Mouse (Mus musculus): ENCODE data around the gene Apbb1ip. TPM values are rescaled to one million over a fixed set of nuclear protein-coding genes. Genes with fewer than 3 reads are reported as not detected.
A peak's percentile ranks its signal among the peaks of the same experiment; 100 is the strongest.
"Not testable (repeated sequence)": the region's sequence is repeated elsewhere in the genome, so short reads cannot be mapped to it uniquely, and the experiment has no call there.

Apbb1ip gene
- total RNA-seq, 2 experiments from 2014 or later = 2.3 to 2.7 TPM

DNA sequence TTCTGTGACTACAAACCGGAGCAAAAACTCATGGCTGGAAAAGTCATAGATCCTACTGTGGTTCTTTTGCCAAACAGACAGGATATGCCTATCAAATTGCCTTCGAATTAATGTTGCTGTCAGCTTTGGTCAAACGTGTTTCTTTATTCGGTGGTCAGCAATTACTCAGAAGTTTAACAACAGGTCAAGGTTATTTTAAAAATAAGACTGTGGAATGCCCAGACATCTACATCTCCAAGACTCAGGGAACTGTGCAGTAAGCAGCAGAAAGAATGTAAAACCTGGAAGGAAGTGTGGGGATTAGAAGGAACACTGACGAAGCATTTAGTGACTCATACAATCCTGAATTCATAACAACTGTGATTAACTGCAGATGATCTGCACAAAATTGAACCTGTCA lies 40.0 kb downstream of the Apbb1ip start:
- intact Hi-C loops (cut with DNase I) = no loop called here
- DNase-seq = no peak

DNA sequence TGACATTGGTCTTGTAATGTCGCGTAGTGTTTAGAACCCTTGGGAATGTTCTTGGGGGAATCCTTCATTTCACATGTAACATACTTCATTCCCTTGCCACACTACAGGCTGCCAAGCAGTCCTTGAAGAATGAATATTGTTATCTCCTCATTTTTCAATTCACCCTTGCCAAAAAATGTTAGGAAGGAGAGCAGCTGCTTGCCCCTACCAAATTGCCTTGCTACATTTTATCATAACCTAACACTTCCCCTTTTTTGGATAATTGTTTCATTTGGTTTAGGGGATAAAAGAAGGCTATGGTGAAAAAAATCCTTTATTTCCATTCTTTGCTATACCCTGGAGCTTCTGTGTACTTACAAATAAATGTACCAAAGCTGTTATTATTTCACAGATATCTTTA lies 41.8 kb downstream of the Apbb1ip start:
- intact Hi-C loops (cut with DNase I) = no loop called here
- DNase-seq = no peak

DNA sequence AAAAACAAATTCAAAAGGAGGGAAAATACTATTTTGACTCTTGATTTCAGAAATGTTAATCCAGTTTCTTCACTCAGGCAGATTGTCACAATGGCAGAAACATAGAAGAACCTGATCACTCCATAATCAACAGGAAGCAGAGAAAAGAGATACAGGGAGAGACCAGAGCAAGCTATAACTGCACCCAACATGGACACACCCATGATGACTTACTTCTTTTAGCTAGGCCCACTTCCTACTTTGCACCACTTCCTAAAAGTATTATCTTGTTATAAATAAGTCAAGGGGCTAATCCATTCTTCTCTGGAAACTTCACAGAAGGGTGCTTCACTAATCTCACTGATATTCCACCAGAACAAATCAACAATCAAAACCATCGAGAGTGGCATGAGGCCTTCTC lies 42.3 kb downstream of the Apbb1ip start:
- intact Hi-C loops (cut with DNase I) = no loop called here

DNA sequence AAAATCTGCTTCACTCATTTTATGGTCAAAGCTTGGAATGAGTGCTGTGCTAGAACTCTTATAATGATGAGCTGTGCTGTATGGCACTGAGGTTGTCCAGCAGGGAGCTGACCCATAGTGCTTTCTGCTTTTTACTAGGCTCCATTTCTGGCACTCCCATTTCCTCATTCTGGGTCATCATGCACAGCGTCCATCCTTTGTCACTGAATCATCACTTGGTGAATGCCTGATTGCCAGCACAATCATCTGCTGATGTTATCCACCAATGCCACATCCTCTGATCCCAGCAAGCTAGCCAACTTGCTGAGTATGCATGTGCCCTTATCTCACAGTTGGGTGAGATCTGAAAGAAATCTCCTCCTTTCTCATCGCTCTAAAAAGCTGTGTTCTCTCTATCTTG lies 48.4 kb downstream of the Apbb1ip start:
- DNase-seq = no peak
- intact Hi-C loops (cut with DNase I) = no loop called here

More for the DNA sequence above, 42.3 kb downstream of the Apbb1ip start:
- DNase-seq = no peak

DNA sequence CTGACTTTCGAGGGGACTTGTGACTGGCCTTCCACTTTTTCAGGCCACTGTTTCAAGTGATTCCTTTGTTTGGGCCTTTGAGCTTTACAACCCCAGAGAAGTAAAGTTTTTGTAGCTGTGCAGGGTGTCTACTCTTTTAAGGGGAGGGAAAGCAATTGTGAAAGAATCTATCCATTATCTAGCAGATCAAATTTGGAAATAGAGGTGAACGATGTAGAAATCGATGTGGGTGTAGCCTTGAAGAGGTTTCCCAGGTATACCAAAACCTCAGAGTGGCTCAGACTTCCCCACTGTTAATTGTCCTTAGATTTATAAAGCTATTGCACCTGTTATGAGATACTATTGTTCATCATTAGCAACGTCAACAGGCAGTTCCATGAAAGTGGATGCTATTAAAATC lies 71.6 kb downstream of the Apbb1ip start:
- intact Hi-C loops (cut with DNase I) = no loop called here
- no peak for DNase-seq

DNA sequence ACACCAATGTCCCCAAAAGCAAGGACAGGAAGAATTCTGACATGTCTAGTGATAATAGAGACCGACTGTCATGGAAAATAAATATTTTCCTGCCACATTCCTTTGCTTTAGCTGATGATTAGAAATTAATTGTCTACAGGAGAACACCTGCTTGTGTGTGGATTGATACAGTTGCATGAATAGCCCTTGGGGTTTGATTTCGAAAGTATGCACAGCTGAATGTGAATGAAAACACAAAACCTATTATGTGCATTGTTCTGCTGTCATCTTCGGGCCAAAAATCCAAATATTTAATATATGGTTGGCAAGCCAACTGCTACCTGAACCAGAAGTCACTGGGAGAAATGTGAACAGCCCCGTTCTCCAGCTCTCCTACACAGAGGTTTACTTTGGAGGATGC lies 78.0 kb downstream of the Apbb1ip start:
- intact Hi-C loops (cut with DNase I) = no loop called here
- no peak for DNase-seq

DNA sequence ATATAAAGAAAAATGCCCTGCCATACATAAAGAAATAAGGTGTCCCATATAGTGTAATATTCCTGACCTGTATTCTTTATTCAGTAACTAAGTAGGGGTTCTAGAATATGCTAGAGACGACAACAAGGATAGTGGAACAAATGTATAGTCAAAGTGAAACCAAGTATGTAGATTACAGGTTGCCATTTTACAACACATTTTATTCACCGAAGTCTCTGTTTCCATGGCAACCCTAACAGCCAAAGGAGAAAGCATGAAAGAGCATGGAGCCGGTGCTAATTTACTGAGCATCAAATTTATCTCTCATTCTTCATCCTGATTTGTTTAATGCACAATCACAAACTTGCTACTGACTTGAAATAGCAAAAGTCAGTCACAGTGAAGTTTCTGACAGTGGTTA lies 83.6 kb downstream of the Apbb1ip start:
- no peak for DNase-seq
- intact Hi-C loops (cut with DNase I) = no loop called here

DNA sequence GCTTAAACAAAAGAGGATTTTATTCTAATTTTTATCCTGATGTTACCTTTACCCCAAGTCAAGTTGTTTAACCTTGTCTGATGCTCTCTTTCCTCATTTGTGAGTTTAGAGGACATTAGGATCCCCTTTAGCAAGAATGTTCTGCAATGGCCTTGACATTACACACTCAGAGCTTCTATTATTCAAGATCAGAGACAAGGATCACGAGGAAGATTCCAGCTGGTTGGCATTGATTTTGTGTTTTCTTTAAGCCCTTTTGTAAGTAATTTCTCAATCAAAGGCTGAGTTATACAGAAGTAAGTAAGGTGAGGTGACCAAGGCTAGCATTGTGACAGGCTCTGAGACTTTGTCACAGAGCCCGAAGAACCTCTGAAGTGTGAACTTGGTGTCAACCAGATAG lies 88.3 kb downstream of the Apbb1ip start:
- DNase-seq = no peak
- intact Hi-C loops (cut with DNase I) = no loop called here

DNA sequence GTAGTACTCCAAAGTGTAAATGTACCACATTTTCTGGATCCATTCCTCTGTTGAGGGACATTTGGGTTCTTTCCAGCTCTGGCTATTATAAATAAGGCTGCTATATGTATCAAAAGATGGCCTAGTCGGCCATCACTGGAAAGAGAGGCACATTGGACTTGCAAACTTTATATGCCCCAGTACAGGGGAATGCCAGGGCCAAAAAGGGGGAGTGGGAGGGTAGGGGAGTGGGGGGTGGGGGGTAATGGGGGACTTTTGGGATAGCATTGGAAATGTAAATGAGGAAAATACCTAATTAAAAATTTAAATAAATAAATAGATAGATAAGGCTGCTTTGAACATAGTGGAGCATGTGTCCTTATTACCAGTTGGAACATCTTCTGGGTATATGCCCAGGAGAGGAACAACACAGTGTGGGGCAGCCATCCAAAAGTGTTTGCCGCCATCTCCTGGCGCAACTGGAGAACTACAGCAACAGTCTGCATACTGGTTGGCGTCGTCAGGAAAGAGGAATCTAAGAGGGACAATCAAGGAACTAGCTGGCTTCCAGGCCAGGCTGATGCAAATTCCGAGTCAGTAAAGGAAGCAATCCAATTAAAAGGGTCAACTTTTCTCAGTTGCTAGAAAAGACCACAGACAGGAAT lies 90.6 kb downstream of the Apbb1ip start:
- peak; percentile 51 to 65 for DNase-seq
- intact Hi-C loops (cut with DNase I) = loop anchor here (5.0 kb wide), 1 partner anchor 107 kb away; no protein-coding TSS in a partner anchor

DNA sequence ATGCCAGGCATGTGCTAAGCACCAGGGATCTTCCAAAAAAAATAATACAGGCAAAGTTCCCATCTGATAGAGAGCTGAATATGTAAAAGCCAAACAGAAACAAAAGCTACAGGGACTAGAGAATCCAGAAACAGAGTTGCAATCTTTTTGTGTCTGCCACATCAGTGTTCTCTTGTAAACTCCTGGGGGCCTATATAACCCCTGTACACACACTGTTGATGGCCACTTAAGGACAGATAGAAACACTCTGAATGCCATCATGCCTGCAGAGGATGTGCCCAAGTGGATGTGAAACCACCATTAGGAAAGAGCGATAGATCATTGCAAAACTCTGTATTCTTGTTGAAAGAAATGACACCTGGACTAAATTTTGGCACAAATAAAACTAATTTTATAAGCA lies 91.9 kb downstream of the Apbb1ip start:
- no peak for DNase-seq
- intact Hi-C loops (cut with DNase I) = loop anchor here (5.0 kb wide), 1 partner anchor 109 kb away; no protein-coding TSS in a partner anchor

DNA sequence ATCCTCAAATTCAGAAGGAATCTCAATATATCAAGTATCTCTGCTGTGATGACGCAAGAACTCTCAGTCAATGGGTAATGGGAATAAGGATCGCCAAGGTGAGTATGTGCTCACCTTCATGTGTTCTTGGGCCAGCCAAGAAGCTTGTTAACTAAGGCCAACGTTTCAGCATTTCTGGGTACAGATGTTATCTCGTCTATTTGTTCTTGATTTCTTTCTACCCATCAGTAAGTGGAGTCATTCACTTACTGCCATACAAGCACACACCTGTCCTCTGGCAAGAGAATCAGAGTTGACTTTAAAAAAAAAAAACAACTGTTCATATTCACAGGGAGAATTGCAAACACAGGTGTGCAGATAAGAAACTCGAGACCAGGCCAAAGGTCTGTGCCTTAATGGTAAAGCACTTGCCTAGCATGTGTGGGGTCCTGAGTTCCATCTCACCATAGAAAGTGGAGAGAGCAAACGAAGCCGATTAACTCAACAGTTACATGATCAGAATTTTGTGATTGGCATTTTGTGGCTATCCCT lies 93.1 kb downstream of the Apbb1ip start:
- DNase-seq = no peak
- intact Hi-C loops (cut with DNase I) = loop anchor here (5.0 kb wide), 1 partner anchor 110 kb away; no protein-coding TSS in a partner anchor

DNA sequence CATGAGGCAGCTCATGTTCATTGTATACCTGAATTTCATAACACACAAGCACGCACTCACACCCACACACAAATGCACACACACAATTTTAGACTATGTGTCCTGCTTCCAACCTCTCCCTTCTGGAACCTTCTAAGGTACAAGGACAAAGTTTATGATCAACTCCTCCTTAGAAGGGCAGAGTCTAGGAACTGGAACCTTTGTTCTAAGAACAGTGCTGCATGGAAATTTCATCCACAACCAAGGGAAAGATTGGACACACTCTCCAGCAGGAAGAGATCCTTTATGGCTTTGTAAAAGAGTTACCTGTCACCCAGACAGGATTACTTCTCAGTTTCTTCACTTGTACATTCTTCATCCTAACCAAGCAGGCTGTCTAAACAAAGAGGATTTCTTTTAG lies 99.3 kb downstream of the Apbb1ip start:
- intact Hi-C loops (cut with DNase I) = no loop called here
- no peak for DNase-seq

DNA sequence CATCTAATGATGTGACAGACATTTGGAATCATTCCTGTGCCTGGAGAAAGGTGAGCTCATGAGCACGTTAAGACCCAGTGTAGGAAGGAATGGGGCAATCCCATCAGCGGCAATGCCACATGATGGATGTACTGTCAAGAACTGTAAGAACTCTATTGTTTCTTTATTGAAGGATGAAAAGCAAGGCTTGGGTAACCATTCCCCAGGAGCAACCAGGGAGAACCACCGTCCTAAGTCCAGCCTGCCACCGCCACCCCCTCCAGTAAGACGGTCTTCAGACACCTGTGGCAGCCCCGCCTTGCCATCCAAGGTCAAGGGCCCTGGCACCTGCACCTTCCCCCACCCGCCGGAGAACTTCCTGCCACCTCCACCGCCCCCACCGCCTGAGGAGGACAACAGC lies 100.7 kb downstream of the Apbb1ip start:
- DNase-seq = no peak
- intact Hi-C loops (cut with DNase I) = no loop called here

DNA sequence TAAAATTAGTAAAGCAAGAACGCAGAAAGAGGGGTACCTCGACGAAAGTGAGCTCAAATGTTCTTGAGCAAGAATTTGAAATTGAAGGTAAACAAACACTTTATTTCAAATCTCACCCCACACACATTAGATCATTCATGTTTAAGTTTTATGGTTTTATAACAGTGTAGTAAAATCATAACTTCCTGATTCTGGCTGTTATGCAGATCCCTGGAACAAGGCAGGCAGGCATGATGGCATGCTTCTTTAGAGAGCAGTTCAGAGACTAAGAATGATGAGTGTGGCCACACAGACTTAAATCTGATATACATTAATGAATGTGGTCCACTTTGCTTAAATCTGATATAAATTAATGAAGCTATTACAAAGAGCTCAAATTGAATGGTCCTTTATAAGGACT lies 102.7 kb downstream of the Apbb1ip start:
- intact Hi-C loops (cut with DNase I) = no loop called here
- DNase-seq = no peak

DNA sequence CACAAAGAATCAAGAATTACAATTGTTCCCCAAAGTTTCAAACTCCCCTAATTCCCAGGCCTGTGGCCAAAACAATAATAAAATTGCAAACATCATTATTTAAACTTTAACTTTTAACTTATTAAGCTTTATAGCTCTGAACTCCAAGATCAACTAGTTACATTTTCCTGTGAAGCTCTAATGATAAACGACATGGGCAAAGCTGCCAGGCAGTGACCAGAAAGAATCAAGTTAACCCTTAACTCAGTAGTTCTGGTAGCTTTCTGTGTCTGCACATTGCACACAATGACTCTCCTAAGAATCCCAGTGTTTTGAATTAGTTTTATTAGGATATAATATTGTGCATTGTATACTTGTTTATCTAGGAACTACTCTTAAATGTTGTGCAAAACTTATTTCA lies 104.9 kb downstream of the Apbb1ip start:
- intact Hi-C loops (cut with DNase I) = no loop called here
- DNase-seq = no peak

DNA sequence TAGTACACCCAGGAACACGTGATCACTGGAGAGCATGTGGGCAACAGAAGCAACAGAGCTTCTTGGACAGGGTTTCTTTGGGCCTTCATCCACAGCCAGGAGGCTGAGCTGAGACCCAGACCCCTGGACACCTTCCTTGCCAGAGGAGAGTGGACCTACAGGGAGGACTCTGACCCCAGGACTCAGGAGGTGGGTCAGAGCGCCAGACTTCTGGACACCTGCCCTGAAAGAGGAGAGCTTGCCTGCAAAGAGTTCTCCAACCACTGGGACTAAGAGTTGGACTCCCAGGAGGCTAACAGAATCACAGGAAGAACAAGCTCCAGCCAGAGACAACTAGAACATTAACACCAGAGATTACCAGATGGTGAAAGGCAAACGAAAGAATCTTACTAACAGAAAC lies 106.8 kb downstream of the Apbb1ip start:
- DNase-seq; intact Hi-C loops (cut with DNase I): not testable (repeated sequence)

DNA sequence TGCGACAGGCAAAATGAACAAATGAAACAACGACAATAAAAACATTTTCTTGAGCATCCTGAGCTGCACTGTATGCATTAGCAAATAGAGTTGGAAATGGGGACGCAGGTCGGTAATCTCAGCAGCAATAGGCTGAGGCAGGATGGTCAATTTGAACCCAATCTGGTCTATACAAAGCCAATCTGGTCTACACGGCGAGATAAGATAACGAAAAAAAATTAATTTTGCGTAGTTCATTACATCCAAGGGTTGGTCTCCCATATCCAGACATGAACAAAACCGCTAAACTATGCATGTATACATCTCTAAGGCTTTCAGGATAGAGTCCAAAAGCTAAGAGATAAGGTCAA lies 121.0 kb downstream of the Apbb1ip start:
- DNase-seq = no peak
- intact Hi-C loops (cut with DNase I) = loop anchor here (1.0 kb wide), 1 partner anchor 261 kb away; the partner anchor contains the start of genes Mastl and Yme1l1

DNA sequence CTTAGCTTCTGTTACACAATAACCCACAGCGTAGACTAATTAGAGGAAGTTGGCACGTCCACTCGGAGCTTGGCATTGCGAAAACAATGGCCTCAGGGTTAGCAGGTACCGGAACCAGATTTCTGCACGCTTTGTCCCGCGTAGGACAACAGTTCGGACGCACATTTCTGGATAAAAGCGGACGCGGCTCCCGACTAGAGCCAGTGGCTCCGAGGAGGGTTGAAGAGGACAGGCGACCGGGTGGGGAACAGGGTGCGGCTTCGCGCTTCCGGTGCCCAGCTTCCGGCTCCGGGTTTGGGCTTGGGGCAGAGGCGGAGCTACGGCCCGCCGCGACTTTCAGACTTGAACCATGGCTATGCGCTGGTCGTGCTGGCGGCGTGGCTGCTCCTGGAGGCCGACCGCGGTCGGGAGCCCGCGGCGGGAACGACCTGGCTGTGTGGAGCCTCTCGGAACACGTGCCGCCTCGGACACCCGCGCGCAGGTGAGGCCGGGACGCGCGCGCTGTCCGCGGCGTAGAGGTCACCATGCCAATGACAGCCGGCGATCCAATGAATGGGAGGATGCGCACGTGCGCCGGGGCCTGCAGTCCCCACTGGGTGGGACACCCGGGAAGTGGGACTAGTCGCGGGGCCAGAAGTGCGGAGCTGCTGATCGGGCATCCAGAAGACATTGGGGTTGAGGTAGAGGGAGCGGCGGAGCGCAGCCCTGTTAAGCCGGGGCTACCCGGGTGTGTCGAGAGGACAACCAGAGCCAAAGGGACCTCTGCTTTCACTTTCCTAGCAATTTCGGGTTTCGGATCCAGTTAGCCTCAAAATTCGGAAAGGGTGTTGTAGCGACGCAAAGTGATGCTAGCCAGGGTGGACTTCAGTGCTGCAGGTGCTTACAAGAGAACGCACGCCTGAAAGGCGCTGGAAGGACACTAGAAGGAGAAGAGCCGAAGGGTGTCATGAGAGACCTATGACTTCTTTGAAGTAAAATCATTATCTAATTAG lies 121.7 kb downstream of the Apbb1ip start, which contains the start of gene Pdss1:
Pdss1 (plus strand) TSS at position 241 of the 992 bp plus-strand sequence.
- peak; percentile 82 to 85 for DNase-seq
- intact Hi-C loops (cut with DNase I) = loop anchor here (1.0 to 2.0 kb wide), 2 partner anchors 173 to 261 kb away; partner anchors contain the start of genes Acbd5, Mastl and Yme1l1

DNA sequence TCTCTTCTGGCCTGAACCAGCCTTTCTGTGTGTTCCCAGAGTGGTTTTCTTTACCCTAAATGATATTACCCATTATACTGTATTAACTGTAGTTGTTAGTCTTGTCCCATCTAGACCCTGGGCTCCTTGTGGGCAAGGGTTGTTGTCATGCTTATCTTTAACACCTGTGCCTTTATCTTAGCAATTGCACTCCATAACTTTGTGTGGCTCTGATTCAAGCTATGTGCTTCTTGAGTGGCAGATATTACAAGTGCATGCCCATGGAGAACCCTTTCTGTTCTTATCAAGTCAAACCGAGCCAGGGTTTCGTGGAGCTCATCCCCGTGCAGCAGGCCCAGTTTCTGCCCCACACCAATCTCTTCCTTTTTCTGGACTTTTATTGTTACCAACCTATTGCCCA lies 130.1 kb downstream of the Apbb1ip start:
- intact Hi-C loops (cut with DNase I) = no loop called here
- no peak for DNase-seq

DNA sequence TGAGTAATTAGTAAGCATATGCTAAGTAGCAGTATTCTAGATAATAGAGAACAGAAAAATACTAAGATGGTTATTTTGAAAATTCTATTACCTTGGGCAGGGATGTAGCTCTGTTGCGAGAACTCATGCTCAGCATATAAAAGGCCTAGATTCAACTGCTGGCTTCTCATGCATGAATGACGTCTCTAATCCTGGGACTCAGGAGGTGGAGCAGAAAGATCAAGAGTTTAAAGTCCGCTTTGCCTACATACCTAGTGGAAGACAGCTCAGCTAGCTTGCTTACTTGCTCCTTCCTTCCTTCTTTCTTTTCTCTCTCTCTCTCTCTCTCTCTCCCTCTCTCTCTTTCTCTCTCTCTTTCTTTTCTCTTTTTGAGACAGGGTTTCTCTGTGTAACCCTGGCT lies 140.5 kb downstream of the Apbb1ip start:
- no peak for DNase-seq

DNA sequence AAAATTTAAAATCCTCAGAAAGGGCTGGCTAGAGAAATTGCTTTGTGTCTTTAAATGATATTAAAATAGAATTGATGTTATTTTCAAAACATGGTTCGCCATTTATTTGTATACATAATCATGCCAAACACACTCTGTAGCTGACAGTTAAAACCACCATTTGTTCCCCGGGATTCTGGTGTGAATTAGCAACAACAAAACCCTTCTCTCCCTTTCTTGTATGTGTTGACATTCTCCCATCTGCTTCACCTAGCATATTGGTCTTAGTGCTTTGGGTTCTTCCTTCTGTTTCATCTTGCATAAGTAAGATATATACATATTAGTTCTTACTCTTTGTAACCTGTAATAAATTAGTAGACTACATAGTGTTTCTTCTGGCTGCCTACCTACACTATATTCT lies 144.8 kb downstream of the Apbb1ip start:
- no peak for DNase-seq
- intact Hi-C loops (cut with DNase I) = no loop called here

More for the DNA sequence above, 140.5 kb downstream of the Apbb1ip start:
- intact Hi-C loops (cut with DNase I) = loop anchor here (5.0 kb wide), 1 partner anchor 278 kb away; no protein-coding TSS in a partner anchor
